Mouse (Mus musculus) B cell, adult 2 months (primary cell): Measurements from ENCODE around the gene Iqcm.
"Not testable (repeated sequence)": the region's sequence is repeated elsewhere in the genome, so short reads cannot be mapped to it uniquely, and the experiment has no call there.

ENCODE experiments used
- DNase-seq, 2 experiments: peaks; one replicate each; pipeline ENCODE4 v3.0.0; 2022

Iqcm gene

DNA sequence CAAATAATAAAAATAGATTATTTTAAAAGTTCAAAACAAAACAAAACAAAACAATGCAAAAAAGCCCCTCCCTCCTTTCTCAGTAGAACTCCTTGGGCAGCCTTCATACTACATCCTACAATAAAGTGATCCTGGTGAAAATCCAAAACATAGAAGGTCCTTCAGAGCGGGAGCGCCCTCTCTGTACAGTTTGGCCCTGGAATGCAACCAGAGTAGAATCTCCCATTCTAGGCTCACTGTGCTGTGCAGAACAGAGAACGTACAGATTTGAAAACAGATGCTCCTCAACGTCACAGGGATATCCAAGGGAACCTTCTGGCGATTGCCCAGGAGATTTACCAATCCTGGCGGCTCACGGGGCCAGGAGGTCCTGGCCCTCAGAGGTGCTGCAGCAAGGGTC is at the start of gene Iqcm:
TSS of gene Iqcm (plus strand) at position 301 of the 400 bp plus-strand sequence.
- no peak for DNase-seq

DNA sequence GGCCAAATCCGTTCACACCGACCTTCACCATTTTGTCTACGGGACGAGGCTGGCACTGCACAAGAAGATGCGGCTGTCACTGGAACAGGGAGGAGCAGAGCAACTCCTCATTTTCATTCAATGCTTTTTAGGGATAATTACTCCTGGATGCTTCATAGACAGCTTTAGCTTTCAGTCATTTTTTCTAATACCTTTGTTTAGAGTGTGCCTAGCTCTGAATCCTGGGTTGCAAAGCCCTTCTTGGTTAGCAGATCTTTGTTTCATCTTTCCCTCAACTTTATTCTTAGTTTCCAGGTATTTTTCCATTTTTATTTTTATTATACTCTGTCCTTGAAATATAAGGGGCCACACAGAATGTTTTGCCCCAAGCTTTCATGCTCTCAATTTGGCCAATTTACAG is 42.0 kb upstream of the Iqcm start, which contains the start of gene Gm10358:
TSS of gene Gm10358 (minus strand) at position 101 of the 400 bp plus-strand sequence.
- DNase-seq: no peak

DNA sequence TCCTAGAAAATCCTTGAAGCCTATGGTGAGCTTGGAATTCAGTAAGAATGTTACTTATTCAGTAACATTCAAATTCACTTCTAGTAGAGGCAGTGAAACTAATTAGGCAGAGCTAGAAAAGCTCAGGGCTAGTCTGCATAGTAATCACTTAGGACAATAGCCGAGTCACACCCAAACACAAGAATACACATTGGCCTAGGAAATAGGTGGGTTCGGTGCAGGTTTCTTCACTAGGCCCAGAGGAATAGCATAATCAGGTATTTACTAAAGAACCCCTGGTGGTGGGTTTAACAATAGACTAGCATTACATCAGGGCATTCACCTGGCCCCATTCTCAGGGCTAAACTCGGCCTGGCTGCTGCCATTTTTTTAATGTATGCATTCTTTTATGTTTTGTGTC is 32.8 kb upstream of the Iqcm start:
- DNase-seq: not testable (repeated sequence)

DNA sequence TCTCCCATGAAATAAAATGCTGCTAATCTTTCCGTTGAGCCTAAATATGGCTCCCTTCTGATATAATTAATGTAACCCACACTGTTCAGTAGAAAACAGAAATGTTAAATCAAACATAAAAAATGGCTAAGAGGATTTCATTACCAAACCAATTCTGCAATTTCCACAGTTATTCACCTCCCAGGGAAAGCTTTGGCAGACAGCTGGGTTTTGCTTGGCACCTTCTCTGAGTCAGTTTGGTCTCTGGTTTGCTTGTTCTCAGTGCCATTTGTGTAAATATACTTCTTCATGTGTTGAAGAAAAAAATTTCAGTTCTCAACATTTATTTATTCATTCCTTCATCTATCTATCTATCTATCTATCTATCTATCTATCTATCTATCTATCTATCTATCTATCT is 28.3 kb downstream of the Iqcm start:
- no peak for DNase-seq

DNA sequence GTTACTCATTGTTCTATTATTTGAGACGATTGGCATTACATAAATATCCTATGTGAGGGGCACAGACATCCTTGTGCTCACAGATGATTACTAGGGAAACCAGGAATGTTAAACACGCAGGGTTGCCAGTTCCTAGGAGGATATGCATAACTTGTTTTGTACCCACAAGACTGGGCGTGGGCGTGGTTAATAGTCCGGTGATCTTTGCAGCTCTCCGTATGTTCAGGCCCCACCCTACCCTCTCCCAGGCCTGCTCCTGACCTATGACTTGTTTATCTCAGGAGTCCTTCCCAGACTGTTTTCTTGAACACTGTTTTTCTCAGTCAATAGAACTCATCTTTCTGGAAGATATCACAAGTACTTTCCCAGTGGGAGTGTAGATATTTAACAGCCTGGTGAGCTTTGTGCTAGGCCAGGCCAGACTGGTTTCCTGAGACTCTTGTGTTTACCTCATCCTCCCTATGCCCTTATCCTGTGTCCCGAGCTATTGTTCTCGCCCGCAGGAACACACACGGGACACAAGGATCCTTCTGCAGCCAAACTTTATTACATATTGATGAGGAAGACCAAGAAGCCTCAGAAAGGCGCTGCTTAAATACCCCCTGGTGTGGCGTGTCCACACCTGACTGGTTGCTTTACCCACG is 40.7 kb downstream of the Iqcm start:
- DNase-seq: no peak

DNA sequence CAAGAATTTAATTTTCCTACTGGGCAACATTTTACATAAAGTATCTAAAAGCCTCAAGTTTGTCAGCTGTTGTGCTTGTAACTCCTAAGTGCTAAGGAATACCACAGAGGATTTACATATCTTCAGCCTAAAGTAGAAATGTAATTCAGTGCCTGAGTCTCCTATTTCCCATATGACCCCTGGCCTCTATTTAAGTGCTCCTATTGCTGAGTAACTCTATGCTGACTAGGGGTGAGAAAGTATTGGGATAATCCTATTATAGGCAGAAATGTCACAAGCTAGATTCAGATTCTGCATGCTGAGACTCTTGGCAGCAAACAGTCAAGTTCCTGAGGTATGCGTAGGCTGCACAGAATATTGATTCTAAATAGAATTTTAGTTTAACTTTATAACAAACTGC is 60.8 kb downstream of the Iqcm start:
- DNase-seq: no peak

DNA sequence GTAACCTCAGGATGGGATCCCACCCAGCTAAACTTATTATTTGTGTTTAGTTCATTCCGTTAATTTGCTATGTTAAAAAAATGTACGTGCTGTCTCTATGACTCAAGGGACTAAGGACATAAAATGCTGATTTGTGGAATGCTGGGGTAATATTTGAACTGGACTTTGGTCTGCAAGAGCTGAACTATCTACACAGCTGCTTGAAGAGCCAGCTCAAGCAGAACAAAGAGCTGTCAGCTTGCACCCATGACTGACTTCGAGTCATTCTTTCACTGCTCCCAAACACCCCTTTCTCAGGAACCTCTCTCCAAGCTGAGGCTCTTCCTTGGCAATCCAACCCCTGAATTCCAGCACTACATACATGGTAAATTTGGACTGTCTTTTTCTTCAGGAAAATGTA is 65.3 kb downstream of the Iqcm start:
- DNase-seq: no peak

DNA sequence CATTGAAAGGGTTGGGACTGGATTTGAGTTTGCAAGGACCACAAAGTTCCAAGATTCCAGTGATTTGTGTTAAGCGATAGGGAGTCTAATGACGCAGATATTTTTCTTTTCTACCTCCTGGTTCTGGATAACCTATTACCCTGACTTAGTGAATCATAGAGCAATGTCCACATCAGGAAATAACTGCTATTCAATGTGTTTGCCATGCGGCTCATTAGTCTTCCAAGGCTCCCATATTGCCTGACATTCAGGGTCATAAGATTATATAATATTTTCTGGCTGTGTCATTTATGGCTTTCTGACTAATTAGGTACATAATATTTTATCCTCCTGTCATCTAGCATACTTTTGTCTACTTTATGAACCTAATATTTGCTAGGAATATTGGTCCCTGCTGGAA is 100.8 kb downstream of the Iqcm start:
- no peak for DNase-seq

DNA sequence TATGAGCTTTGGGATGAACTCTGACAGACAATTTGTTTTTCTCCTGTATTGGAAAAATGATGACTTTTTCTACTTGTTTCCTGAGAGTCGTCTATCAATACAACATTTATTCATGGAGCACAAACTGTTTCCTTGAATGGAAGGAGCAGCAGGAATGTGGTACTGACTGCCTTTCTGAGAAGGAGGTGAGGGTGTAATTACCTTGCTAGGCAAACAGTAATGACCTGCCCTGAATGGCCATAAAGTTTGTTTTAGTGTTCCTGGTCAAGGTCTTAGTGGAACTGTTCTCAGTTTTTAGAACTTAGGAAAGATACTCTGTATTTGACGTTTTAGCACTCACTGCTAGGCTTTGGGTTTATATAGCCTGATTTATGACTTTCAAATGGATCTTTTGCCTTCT is 147.8 kb downstream of the Iqcm start:
- no peak for DNase-seq

DNA sequence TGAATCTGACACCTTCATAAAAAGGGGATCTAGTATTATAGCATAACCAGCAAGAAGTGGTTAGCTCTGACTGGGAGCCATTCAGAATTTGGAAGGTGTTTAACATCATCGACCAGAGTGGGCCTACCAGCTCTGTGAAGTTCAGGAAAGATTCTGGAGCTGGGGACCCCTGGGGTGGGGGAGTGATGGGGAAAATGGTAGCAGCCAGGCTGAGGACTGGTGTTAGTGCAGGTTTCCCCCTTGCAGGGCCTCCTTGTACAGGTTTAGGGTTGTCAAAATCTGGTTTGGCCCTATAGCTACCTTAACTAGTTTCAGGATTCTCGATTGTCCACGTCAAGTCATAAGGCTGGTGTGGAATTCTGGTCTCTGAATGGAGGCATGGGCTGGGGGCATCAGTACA is 194.5 kb downstream of the Iqcm start:
- no peak for DNase-seq

DNA sequence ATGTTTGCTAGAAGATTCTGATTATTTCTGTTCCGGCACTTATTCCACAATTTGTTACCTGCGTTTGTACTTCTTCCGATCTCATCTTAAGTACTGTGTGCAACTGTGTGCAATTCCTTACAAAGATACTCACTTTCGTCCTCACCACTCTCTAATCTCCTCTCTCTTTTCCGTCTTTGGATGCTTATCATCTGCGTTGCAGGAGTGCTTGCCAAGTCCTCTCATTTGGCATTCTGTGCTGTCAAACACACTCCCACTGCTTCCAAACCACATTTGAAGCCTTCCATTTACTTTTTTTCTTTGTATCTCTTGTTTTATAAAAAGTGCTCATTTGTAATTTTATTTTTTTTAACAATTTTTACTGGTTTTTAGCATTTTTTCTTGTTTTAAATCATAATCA is 210.8 kb downstream of the Iqcm start:
- no peak for DNase-seq

DNA sequence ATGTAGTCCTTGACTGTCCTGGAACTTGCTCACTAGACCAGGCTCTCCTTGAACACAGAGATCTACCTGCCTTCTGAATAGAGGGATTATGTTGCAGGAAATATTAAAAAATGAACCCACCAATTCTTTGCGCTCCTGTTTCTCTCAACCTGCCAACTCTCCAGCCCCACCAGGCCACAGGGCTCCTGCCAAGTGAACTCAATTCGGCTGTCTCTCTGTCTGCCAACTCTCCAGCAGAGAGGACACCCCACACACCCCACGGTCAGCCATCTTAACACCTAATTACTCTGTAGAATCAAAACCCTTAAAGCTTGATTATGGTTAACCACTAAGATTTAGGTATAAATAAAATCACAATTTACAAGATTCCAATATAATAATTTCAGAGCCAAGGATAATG is 298.1 kb downstream of the Iqcm start:
- no peak for DNase-seq

DNA sequence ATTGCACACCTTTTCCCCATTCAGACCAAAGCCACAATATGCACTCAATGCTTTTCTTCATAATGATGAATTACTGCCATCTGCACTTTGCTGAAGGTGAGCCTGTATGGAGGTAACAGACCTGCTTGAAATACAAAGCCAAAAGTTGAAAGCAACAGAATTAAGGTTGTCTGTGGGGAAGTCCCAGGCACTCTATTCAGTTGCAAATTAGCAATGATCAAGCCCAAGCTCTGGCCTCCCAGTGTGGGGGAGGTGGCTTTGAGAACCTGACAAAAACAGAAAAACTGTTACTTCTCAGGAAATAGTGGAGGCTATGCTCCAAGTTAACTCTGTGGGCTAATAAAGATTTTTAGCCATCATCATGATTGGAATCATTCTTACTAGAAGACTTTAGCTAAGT is 307.1 kb downstream of the Iqcm start:
- no peak for DNase-seq

DNA sequence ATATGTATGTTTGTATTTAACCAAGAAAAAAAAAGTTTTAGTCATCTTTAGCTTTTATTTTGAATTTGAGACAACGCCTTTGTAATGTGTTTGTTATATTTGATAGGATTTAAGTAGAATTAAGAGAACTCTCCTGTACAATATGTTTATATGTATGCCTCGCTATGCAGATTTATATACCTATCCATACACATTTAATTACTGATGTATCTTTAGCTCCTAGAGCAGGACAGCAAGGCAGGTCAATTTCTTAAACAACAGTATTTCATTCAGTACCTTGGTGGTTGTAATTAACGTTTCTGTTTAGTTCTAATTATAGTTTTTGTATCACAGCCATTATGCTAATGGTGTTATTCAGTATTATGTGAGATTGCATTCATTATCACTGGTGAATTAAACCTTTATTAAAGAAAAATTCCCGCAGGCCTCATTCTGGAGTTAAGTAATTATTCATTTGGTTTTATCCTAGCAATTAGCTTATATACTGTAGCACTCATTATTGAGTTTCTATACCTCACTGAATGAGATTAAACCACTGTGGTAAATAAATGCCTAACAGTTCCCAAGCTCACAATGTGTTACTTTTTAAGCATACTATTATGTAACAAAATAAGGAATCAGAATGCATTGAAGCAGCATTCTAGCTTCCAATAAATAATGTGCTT is 380.1 kb downstream of the Iqcm start:
- DNase-seq: no peak

DNA sequence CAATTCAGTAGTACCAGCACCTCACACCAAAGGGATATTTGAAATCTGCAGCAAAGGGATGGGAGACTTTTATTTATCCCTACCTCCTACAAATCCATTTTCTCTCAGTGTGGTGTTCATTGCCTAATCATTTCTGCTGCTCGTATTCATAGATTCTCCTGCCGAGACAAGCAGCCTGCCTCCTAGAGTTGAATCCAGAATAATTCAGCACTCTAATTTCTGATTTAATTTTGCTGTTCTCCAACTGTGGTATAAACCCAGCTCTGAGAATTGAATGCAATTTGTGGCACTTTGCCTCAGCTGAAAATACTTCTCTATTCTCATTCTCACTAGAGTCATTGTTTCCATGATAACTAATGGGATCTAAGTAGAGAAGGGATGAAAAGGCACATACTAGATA is 386.8 kb downstream of the Iqcm start:
- no peak for DNase-seq

DNA sequence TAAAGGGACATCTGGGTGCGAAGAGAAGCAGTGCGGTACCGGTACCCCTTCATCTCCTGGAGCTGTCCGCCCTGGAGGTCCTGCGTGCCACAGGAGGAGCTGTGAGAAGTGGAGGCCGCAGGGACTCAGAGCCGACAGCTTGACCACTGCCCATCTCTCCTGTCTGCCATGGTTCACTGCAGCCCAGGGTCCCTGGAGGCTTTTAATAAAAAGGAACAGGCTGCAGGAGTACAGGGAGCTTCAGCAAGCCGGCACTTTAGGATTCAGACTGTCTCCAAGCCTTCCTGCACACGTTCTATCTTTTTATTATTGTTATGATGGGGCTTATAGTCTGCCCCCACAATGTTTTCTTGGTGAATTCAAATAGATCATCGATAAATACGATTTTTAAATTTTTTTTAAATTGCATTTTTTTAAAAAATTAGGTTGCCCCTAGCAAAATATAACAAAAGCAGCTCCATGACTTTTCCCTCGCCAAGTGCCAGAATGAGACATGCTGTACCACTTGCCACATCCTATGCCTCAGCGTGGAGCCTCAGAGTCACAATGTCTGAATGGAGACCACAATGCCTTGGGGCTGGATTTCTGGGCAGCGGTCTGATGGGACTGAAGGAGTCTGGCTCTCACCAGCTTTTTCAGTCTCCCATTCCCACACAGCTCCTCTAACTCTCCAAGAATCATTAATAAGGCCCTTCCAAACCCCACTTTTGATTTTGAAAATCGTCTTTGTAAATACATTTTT is 469.3 kb downstream of the Iqcm start:
- no peak for DNase-seq

DNA sequence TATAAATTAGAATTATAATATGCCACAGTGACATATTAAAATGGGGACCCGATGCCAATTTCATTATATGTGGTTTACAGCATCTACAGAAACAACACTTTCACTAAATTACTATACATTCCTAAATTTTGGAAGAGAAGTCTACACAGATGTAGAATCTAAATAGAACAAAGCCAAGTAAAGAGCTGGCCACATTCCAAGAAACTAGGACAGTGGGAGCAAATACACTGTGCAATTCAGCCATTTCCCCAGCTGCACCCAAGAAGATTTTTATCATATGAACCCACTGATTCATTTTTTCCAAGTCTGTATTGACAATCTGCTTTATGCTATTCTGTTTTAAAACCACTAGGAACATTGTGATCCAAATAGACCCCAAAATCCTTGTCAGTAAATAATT is 500.7 kb downstream of the Iqcm start:
- DNase-seq: no peak

DNA sequence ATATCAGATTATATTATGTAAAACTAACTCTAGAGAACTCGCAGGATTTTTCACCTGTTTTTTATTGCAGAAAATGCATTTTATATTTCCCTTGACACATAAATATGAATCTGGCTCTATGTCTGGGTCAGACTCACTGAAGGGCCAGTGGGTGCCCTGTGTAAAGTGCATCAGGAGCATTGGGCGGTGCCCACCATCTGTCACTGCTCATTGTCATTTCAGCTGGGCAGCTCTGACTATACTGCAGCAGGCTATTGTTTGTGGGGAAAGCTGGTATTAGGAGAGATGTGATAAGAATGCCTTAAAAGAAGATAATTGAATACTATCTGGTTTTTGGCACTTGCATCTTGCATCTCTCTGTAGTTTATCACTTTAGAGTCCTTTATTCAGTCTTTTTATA is 507.5 kb downstream of the Iqcm start:
- no peak for DNase-seq

DNA sequence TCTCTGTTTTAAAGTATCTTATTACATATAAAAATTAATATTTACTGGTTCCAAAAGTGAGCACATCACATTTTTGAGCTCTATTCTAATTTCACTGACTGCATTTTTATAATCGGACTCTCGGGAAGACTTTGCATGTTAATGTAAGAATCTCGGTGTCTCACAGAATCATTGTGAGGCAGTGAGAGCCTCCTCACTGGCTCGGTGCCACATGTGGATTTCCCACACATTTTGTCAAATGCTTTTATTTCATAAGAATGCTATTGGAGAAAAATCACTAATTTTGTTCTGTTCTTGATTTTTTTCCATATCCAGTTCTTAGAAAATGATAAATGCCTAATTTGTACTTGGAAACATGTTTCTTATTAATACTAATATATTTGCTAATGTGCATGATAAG is 570.0 kb downstream of the Iqcm start:
- DNase-seq: no peak
